Mouse (Mus musculus): ENCODE results near the gene Abcc8. TPM values are rescaled to one million over a fixed set of nuclear protein-coding genes. Genes with fewer than 3 reads are reported as not detected.
A peak's percentile ranks its signal among the peaks of the same experiment; 100 is the strongest.

Abcc8 gene
- total RNA-seq, 1 experiment: 0.62 TPM

GRCm38 (mm10) chr7:46097319-46097783 lies 82.5 kb downstream of the Abcc8 start:
- in situ Hi-C loops (cut with MboI; ENCODE audit: low sequenced_read_pairs in 2 of 2, unreplicated experiment in 2 of 2): loop anchor here in 1 of 2 experiments (10.0 kb wide), 1 partner anchor 97 kb away; no protein-coding TSS in a partner anchor

DNA sequence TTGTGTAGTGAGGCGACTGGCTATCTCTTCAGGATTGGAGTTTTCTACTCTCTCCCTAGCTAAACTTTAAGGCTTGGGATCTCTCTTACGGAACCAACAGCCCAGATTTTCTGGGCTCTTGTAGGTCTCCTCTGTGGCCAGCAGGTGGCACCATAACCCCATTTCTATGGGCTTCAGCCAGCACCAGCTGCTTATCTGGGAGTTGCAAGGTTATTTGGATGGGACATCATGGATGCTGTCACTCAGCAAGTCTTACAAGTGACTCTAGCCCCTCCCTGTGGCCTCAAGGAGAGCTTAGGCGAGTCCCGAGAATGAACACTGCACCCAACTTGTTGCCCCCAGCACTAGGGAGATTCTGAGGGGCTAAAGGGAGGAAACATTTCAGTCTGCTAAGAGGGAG lies 83.7 kb downstream of the Abcc8 start:
- H3K4me3 ChIP-seq (ENCODE audit: insufficient read depth in 1 of 2, low read depth in 1 of 2, low read length in 2 of 2, poor library complexity in 1 of 2, severe bottlenecking in 1 of 2): no peak overlapping the region
- H3K4me1 ChIP-seq (ENCODE audit: control insufficient read depth in 2 of 2, insufficient read depth in 2 of 2, low read length in 2 of 2, poor library complexity in 1 of 2): peaks cover 0 to 12% of the 10 kb centered on the region in 2 experiments; a peak in 2 of 4 replicates
- H3K9ac ChIP-seq (ENCODE audit: insufficient read depth, low read depth, low read length, poor library complexity, severe bottlenecking): no peak overlapping the region
- H3K9me3 ChIP-seq (ENCODE audit: control insufficient read depth, insufficient read depth, low read depth, low read length): no peaks in the 10 kb centered on the region
- no peaks in the 10 kb centered on the region for H3K36me3 ChIP-seq (ENCODE audit: control insufficient read depth, insufficient read depth, low read length, poor library complexity, severe bottlenecking)
- peak; percentile 53 for DNase-seq (ENCODE audit: low read depth, low spot score)
- H3K27ac ChIP-seq (ENCODE audit: insufficient read depth, low read depth, low read length, poor library complexity, severe bottlenecking): no peak overlapping the region
- in situ Hi-C loops (cut with MboI; ENCODE audit: low sequenced_read_pairs in 2 of 2, unreplicated experiment in 2 of 2): loop anchor here in 1 of 2 experiments (10.0 kb wide), 1 partner anchor 99 kb away; no protein-coding TSS in a partner anchor
- TF ChIP-seq ZC3H11A (IDR thresholded peaks at IDR 0.05; ENCODE audit: borderline replicate concordance, low read depth, low read length): peak; percentile 81; the same call in 1 of the 2 replicates
- TF ChIP-seq HCFC1 (IDR thresholded peaks at IDR 0.05; ENCODE audit: borderline replicate concordance, insufficient read depth, low read length): no peak
- no peak for TF ChIP-seq CHD2 (IDR thresholded peaks at IDR 0.05; ENCODE audit: low read depth, low read length)
- TF ChIP-seq MAFK (IDR thresholded peaks at IDR 0.05; ENCODE audit: insufficient read depth, low read depth, low read length): no peak
- no peak for TF ChIP-seq ZNF384 (IDR thresholded peaks at IDR 0.05; ENCODE audit: low read depth, low read length)

More at GRCm38 (mm10) chr7:46097319-46097783, 82.5 kb downstream of the Abcc8 start:
- Histone ChIP-seq H3K9ac (ENCODE audit: insufficient read depth, low read depth, low read length, poor library complexity, severe bottlenecking) (no peak overlapping the region), H3K9me3 (ENCODE audit: control insufficient read depth, insufficient read depth, low read depth, low read length) (no peaks in the 10 kb centered on the region), H3K36me3 (ENCODE audit: control insufficient read depth, insufficient read depth, low read length, poor library complexity, severe bottlenecking) (no peaks in the 10 kb centered on the region), H3K4me3 (ENCODE audit: insufficient read depth in 1 of 2, low read depth in 1 of 2, low read length in 2 of 2, poor library complexity in 1 of 2, severe bottlenecking in 1 of 2) (no peak overlapping the region), H3K4me1 (ENCODE audit: control insufficient read depth in 2 of 2, insufficient read depth in 2 of 2, low read length in 2 of 2, poor library complexity in 1 of 2) (peaks cover 0 to 12% of the 10 kb centered on the region in 2 experiments; a peak in 2 of 4 replicates), H3K27ac (ENCODE audit: insufficient read depth, low read depth, low read length, poor library complexity, severe bottlenecking) (no peak overlapping the region)
- no peak for DNase-seq (ENCODE audit: low read depth, low spot score)
- no peak for TF ChIP-seq ZNF384 (IDR thresholded peaks at IDR 0.05; ENCODE audit: low read depth, low read length)
- no peak for TF ChIP-seq HCFC1 (IDR thresholded peaks at IDR 0.05; ENCODE audit: borderline replicate concordance, insufficient read depth, low read length)
- no peak for TF ChIP-seq ZC3H11A (IDR thresholded peaks at IDR 0.05; ENCODE audit: borderline replicate concordance, low read depth, low read length)
- TF ChIP-seq MAFK (IDR thresholded peaks at IDR 0.05; ENCODE audit: insufficient read depth, low read depth, low read length): no peak
- TF ChIP-seq CHD2 (IDR thresholded peaks at IDR 0.05; ENCODE audit: low read depth, low read length): no peak

GRCm38 (mm10) chr7:46092803-46093202 lies 87.0 kb downstream of the Abcc8 start:
- H3K9me3 ChIP-seq (ENCODE audit: control insufficient read depth, insufficient read depth, low read depth, low read length): no peaks in the 10 kb centered on the region
- H3K4me3 ChIP-seq (ENCODE audit: insufficient read depth in 1 of 2, low read depth in 1 of 2, low read length in 2 of 2, poor library complexity in 1 of 2, severe bottlenecking in 1 of 2): no peak overlapping the region
- H3K27ac ChIP-seq (ENCODE audit: insufficient read depth, low read depth, low read length, poor library complexity, severe bottlenecking): no peak overlapping the region
- H3K4me1 ChIP-seq (ENCODE audit: control insufficient read depth in 2 of 2, insufficient read depth in 2 of 2, low read length in 2 of 2, poor library complexity in 1 of 2): no peaks in the 10 kb centered on the region
- no peaks in the 10 kb centered on the region for H3K36me3 ChIP-seq (ENCODE audit: control insufficient read depth, insufficient read depth, low read length, poor library complexity, severe bottlenecking)
- TF ChIP-seq ZNF384 (IDR thresholded peaks at IDR 0.05; ENCODE audit: low read depth, low read length) (no peak), HCFC1 (IDR thresholded peaks at IDR 0.05; ENCODE audit: borderline replicate concordance, insufficient read depth, low read length) (no peak), MAFK (IDR thresholded peaks at IDR 0.05; ENCODE audit: insufficient read depth, low read depth, low read length) (no peak), ZC3H11A (IDR thresholded peaks at IDR 0.05; ENCODE audit: borderline replicate concordance, low read depth, low read length) (no peak), CHD2 (IDR thresholded peaks at IDR 0.05; ENCODE audit: low read depth, low read length) (no peak)
- no peak for DNase-seq (ENCODE audit: low read depth, low spot score)
- no peak overlapping the region for H3K9ac ChIP-seq (ENCODE audit: insufficient read depth, low read depth, low read length, poor library complexity, severe bottlenecking)
- in situ Hi-C loops (cut with MboI; ENCODE audit: low sequenced_read_pairs in 2 of 2, unreplicated experiment in 2 of 2): loop anchor here in 1 of 2 experiments (10.0 kb wide), 1 partner anchor 102 kb away; no protein-coding TSS in a partner anchor

GRCm38 (mm10) chr7:46088241-46088640 lies 91.6 kb downstream of the Abcc8 start:
- Histone ChIP-seq H3K36me3 (ENCODE audit: control insufficient read depth, insufficient read depth, low read length, poor library complexity, severe bottlenecking) (peaks cover 7% of the 10 kb centered on the region), H3K9me3 (ENCODE audit: control insufficient read depth, insufficient read depth, low read depth, low read length) (no peaks in the 10 kb centered on the region), H3K4me3 (ENCODE audit: insufficient read depth in 1 of 2, low read depth in 1 of 2, low read length in 2 of 2, poor library complexity in 1 of 2, severe bottlenecking in 1 of 2) (no peak overlapping the region), H3K4me1 (ENCODE audit: control insufficient read depth in 2 of 2, insufficient read depth in 2 of 2, low read length in 2 of 2, poor library complexity in 1 of 2) (peaks cover 0 to 4% of the 10 kb centered on the region in 2 experiments; a peak in 1 of 4 replicates), H3K9ac (ENCODE audit: insufficient read depth, low read depth, low read length, poor library complexity, severe bottlenecking) (no peak overlapping the region), H3K27ac (ENCODE audit: insufficient read depth, low read depth, low read length, poor library complexity, severe bottlenecking) (no peak overlapping the region)
- in situ Hi-C loops (cut with MboI; ENCODE audit: low sequenced_read_pairs in 2 of 2, unreplicated experiment in 2 of 2): no loop called here
- no peak for DNase-seq (ENCODE audit: low read depth, low spot score)
- TF ChIP-seq CHD2 (IDR thresholded peaks at IDR 0.05; ENCODE audit: low read depth, low read length) (no peak), HCFC1 (IDR thresholded peaks at IDR 0.05; ENCODE audit: borderline replicate concordance, insufficient read depth, low read length) (no peak), ZNF384 (IDR thresholded peaks at IDR 0.05; ENCODE audit: low read depth, low read length) (no peak)
